Mouse (Mus musculus) kidney, embryonic 14.5 days (tissue): ENCODE measurements at regions not wholly inside any gene's neighbourhood (a gene's known extent, or its start where the extent isn't known, plus 50 kb on each side); places are given as distances from the start of the nearest gene placed in this dataset.

Experiments used
- ATAC-seq: fragments of 200-750 bp; cut with Nextera tagmentation; 2 replicates; pipeline ENCODE4 v1.8.0; 2017; ENCODE audit warnings: moderate number of reproducible peaks, mild to moderate bottlenecking, moderate TSS enrichment, moderate library complexity; ENCODE audit not compliant: low FRiP score, low TSS enrichment
- H3K27ac ChIP-seq: fragments of 300-500 bp; sonication (generic); 2 replicates; pipeline ENCODE4 v1.5.1; 2014; ENCODE audit warnings: low read depth, mild to moderate bottlenecking, low read length, moderate library complexity, mixed read lengths
- H3K27me3 ChIP-seq: fragments of 300-500 bp; sonication (generic); 2 replicates; pipeline ENCODE4 v1.6.1; 2014; ENCODE audit warnings: mild to moderate bottlenecking, low read length; ENCODE audit not compliant: control insufficient read depth, insufficient read depth
- H3K36me3 ChIP-seq: fragments of 300-500 bp; sonication (generic); 2 replicates; pipeline ENCODE4 v1.6.1; 2014; ENCODE audit warnings: low read length, mixed read lengths; ENCODE audit not compliant: control insufficient read depth, insufficient read depth
- H3K4me1 ChIP-seq: fragments of 300-500 bp; sonication (generic); 2 replicates; pipeline ENCODE4 v1.6.1; 2014; ENCODE audit warnings: low read length, mixed read lengths; ENCODE audit not compliant: control insufficient read depth, insufficient read depth
- H3K4me2 ChIP-seq: fragments of 300-500 bp; sonication (generic); replicated peaks from 2 replicates; pipeline ENCODE4 v1.6.1; 2014; ENCODE audit warnings: low read depth, mild to moderate bottlenecking, low read length
- H3K4me3 ChIP-seq: fragments of 300-500 bp; sonication (generic); 2 replicates; pipeline ENCODE4 v1.5.1; 2014; ENCODE audit warnings: mild to moderate bottlenecking, low read length
- H3K9ac ChIP-seq: fragments of 300-500 bp; sonication (generic); 2 replicates; pipeline ENCODE4 v1.6.1; 2014; ENCODE audit warnings: low read depth, mild to moderate bottlenecking, low read length, moderate library complexity
- H3K9me3 ChIP-seq: fragments of 300-500 bp; sonication (generic); 2 replicates; pipeline ENCODE4 v1.6.1; 2016; ENCODE audit warnings: low read length; ENCODE audit not compliant: control insufficient read depth
- WGBS: fragments of 180-500 bp; shearing (Covaris S2); extraction: QIAGEN DNeasy Blood & Tissue Kit; methylation state at CpG from one replicate; pipeline ENCODE4 v1.1.7; 2014; 5-methylcytosine and 5-hydroxymethylcytosine counted together

DNA sequence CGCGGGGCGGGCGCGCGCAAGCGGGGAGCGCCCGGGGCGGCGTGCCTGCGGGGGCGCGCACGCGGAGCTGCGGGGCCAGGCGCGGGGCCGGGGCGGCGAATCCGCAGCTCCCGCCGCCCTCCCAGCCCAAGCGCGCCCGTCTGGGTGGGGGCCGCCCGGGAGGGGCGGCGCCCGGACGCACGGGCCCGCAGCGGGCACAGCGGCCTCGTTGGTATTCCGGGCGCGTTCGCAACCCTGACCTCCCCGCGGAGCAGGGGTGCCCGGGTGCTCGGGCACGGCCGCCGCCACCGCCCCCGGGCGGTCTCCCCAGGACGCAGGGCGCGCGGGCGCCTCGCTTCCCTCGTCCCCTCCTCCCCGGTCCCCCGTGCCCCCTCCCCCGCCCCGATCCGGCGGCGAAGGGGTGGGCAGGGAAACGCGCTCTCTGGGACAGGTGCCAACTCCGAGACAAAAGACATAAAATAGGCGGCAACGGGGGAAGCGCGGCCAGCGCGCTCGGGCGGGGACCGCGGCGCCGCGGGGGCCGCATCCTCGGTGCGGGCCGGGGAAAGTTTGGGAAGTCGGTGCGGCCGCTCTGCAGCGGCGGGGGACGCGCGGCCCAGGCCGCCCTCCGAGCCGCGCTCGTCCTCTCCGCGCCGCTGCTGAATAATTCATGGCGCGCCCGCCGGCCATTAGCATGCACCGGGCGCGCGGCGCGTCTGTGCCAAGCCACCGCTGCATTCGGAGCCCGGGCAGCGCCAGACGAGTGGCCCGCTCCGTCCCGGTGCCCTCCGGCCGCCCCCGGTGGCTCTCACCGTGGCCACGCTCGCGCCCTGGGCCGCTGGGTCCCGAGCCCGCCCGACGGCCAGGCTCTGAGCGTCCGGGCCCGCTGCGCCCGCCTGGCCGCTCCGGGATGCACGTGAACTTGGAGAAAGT is 63.7 kb upstream of the Ppara start:
- H3K9me3 ChIP-seq: no peaks in the 10 kb centered on the region
- H3K27ac ChIP-seq: peak overlapping the region; percentile 90
- peak overlapping the region; percentile 63 for H3K4me3 ChIP-seq
- ATAC-seq: peak; percentile 78
- H3K4me2 ChIP-seq: peak overlapping the region; percentile 92
- WGBS: under 1% methylated on average over 84 of the region's 141 CpGs
- H3K36me3 ChIP-seq: peaks cover 4% of the 10 kb centered on the region; the same call in 1 of the 2 replicates
- H3K9ac ChIP-seq: peak overlapping the region; percentile 97
- peaks cover 31% of the 10 kb centered on the region; the same call in 1 of the 2 replicates for H3K4me1 ChIP-seq
- H3K27me3 ChIP-seq: no peaks in the 10 kb centered on the region; the same call in 1 of the 2 replicates

DNA sequence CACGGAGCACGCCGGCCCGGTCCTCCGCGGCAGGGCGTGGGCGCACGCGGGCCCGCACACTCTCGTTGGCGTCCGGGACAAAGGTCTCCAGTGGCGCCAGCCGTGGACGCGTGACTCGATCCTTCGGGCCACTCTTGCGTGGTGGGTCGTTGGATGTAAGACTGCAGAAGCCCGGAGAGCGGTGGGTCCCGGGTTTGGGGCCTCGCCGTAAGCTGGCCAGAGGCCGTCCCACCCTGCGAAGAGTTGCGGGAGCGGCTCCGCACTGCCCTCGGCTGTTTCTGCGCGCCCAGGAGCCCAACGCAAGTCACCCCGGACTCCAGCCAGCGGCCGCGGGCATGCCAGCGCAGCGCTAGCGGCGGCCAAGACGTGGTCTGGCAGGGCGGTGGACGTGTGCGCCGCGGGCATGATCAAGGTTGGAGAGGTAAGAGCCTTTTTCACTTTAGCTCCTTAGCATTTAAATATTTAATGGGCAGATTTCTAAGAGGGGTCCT is 63.0 kb upstream of the Ppara start:
- under 1% methylated on average over 50 of the region's 50 CpGs for WGBS

DNA sequence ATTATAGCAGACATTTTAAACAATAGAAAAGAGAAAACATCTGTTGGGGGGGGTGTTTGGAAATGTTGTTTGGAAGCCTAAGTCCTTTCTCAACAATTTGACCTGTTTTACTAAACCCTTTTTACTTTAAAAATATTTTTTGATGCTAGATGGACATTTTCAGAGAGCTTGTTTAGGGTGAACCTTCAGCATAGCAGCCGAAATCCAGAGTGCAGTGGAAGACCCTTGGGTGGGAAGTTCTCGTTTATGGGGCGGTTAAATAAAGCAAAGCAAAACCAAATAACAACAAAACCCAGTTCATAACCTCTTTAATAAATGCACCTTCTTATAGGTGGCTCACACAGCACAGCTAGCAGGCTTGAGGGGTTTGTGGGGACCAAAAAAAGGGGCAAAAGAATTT is 62.4 kb upstream of the Ppara start:
- 70% methylated on average over 3 of the region's 3 CpGs for WGBS
- ATAC-seq: no peak
- Histone ChIP-seq H3K4me3 (peak overlapping the region; percentile 63), H3K36me3 (peaks cover 4% of the 10 kb centered on the region; the same call in 1 of the 2 replicates), H3K27ac (no peak overlapping the region; the same call in 1 of the 2 replicates), H3K27me3 (no peaks in the 10 kb centered on the region; the same call in 1 of the 2 replicates), H3K9ac (peak overlapping the region; percentile 97; the same call in 1 of the 2 replicates), H3K9me3 (no peaks in the 10 kb centered on the region), H3K4me1 (peaks cover 31% of the 10 kb centered on the region; the same call in 1 of the 2 replicates), H3K4me2 (peak overlapping the region; percentile 92)

More for the DNA sequence above, 63.0 kb upstream of the Ppara start:
- ATAC-seq: peak; percentile 6; the same call in 1 of the 2 replicates
- Histone ChIP-seq H3K9ac (peak overlapping the region; percentile 97), H3K9me3 (no peaks in the 10 kb centered on the region), H3K4me2 (peak overlapping the region; percentile 92), H3K27ac (peak overlapping the region; percentile 90), H3K27me3 (no peaks in the 10 kb centered on the region; the same call in 1 of the 2 replicates), H3K4me1 (peaks cover 31% of the 10 kb centered on the region; the same call in 1 of the 2 replicates), H3K36me3 (peaks cover 4% of the 10 kb centered on the region; the same call in 1 of the 2 replicates), H3K4me3 (peak overlapping the region; percentile 63)

DNA sequence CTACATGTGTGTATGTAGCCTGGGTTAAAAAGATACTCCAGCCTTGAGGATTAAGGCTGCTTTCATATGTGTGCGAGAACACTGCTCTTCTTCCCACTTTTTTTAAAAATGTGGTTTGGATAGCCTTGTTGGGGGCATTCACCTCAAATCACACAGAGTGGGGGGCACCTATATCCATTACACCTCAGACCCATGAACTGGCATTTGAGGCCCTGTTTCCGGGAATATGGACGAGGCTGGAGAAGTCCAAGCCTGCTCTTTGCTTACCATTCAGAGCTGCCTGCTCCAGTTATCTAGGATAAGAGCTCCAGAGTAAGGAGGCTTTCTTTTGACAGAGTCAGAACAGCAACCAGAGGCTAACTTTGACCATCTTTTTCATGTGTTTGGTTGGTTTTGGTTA is 61.9 kb upstream of the Ppara start:
- ATAC-seq: no peak
- Histone ChIP-seq H3K4me3 (peak overlapping the region; percentile 63), H3K36me3 (peaks cover 4% of the 10 kb centered on the region; the same call in 1 of the 2 replicates), H3K27me3 (no peaks in the 10 kb centered on the region; the same call in 1 of the 2 replicates), H3K4me2 (peak overlapping the region; percentile 92), H3K4me1 (peaks cover 31% of the 10 kb centered on the region; the same call in 1 of the 2 replicates), H3K27ac (no peak overlapping the region), H3K9ac (peak overlapping the region; percentile 97), H3K9me3 (no peaks in the 10 kb centered on the region)
- WGBS: 61% methylated on average over 3 of the region's 3 CpGs

DNA sequence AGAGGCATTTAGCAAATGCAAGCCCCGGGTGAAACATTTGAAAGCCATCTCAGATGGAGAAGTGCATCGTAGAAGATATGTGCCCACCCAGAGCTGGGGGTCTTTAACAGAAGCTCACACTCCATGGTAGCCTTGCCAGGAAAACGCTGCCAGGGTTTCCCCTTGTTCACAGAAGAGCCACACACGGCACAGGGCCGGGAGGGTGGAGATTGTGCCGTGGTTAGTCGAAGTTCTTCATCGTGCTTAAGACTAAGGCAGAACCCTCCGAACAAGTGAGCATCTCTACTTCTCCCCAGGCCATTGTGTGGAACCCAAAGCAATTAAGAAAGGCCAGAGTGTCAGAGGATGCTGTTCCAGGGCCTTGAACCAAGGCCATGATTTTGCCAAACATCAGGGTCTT is 61.3 kb upstream of the Ppara start:
- peaks cover 4% of the 10 kb centered on the region; the same call in 1 of the 2 replicates for H3K36me3 ChIP-seq

DNA sequence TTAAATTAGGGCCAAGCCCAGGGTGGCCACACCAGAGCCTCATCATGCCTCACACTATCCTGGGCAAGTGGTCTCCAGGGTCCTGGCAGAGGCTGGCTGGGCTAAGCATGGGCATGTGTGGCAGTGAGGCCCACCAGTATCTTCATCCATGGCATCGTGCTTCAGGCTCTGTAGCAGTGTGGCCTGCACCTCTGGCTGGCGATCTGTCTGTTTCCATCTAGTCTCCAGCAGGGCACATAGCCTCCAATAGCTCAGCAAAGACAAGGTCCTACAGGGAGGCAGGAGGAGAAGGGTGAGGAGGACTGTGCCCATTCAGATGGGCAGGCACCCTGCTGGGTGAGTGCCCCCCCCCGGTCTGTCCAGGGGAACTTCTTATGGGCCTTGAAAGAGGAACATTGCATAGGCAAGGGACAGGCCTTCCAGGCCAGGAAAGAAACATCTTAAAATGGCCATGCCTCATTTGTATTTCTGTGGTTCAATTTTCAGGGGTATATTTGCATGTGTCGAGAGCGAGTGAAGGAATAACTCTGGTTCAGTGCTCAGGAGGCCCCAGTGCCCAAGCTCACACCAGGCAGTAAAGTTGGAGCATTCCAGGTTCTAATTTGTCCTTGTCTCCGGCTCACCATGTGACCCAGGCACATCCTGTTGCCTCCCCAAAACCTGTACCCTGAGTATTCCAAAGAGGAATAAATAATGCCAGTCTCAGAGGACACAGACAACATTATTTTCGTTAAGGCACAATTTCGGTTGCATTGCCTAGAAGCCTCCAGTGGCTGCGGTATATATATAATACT is 60.4 kb upstream of the Ppara start:
- ATAC-seq: no peak
- no peak overlapping the region for H3K4me3 ChIP-seq
- H3K9ac ChIP-seq: no peak overlapping the region
- no peaks in the 10 kb centered on the region for H3K9me3 ChIP-seq
- peak overlapping the region; percentile 92 for H3K4me2 ChIP-seq
- H3K27me3 ChIP-seq: no peaks in the 10 kb centered on the region; the same call in 1 of the 2 replicates
- no peak overlapping the region for H3K27ac ChIP-seq
- peaks cover 31% of the 10 kb centered on the region; the same call in 1 of the 2 replicates for H3K4me1 ChIP-seq
- H3K36me3 ChIP-seq: peaks cover 7% of the 10 kb centered on the region; the same call in 1 of the 2 replicates
- WGBS: 83% methylated on average over 9 of the region's 9 CpGs

More for the DNA sequence above, 61.3 kb upstream of the Ppara start:
- no peak for ATAC-seq
- H3K9ac ChIP-seq: peak overlapping the region; percentile 19
- whole genome bisulfite sequencing: 85% methylated on average over 9 of the region's 9 CpGs
- no peaks in the 10 kb centered on the region; the same call in 1 of the 2 replicates for H3K27me3 ChIP-seq
- H3K4me2 ChIP-seq: peak overlapping the region; percentile 92
- peaks cover 33% of the 10 kb centered on the region; the same call in 1 of the 2 replicates for H3K4me1 ChIP-seq
- H3K9me3 ChIP-seq: no peaks in the 10 kb centered on the region
- H3K4me3 ChIP-seq: peak overlapping the region; percentile 4; the same call in 1 of the 2 replicates
- H3K27ac ChIP-seq: no peak overlapping the region

DNA sequence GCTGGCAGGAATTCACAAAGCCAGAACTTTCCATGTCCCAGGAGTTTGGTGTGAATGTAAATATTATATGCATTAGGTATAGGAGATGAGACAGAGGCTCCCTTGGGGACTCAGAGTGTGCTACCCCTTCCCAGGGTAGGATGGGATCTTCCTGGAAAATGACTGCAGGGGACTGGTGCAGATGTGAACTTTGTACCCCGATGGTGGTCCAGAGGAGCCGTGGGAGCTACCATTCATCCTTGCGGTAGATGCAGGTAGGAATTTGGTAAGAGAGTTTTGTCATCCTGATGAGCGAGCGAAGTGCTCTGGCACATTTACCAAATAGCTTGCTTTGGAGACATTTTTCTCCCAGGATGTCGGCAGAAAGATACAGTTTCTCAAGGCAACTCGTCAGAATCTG is 59.7 kb upstream of the Ppara start:
- ATAC-seq: no peak
- 85% methylated on average over 7 of the region's 7 CpGs for WGBS

DNA sequence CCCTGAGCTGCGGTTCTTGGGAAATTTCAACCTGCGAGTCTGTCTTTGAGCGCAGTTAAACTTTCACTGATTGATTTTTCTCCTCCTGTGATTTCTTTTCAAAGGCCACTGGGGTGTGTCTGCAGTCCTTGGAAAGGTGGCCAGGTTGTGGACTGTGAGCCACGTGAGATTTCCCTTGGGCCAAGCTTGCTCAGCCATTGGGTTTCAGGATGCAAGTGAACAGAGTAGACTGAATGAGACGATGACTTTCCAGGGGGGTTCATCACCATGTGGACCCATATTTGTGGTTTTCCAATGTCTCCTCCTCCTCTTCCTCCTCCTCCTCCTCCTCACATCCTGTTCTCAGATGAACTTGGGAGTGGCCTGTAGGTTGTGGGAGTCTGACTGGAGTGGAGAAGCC is 59.0 kb upstream of the Ppara start:
- H3K27ac ChIP-seq: no peak overlapping the region
- 70% methylated on average over 5 of the region's 5 CpGs for WGBS
- H3K4me1 ChIP-seq: peaks cover 26% of the 10 kb centered on the region

More for the DNA sequence above, 59.7 kb upstream of the Ppara start:
- H3K36me3 ChIP-seq: peaks cover 7% of the 10 kb centered on the region; the same call in 1 of the 2 replicates
- no peak overlapping the region for H3K4me2 ChIP-seq
- no peak overlapping the region for H3K9ac ChIP-seq
- H3K27ac ChIP-seq: no peak overlapping the region
- peaks cover 25% of the 10 kb centered on the region; the same call in 1 of the 2 replicates for H3K4me1 ChIP-seq
- no peaks in the 10 kb centered on the region for H3K9me3 ChIP-seq
- no peak overlapping the region for H3K4me3 ChIP-seq
- H3K27me3 ChIP-seq: no peaks in the 10 kb centered on the region; the same call in 1 of the 2 replicates

More for the DNA sequence above, 59.0 kb upstream of the Ppara start:
- Histone ChIP-seq H3K9ac (no peak overlapping the region), H3K27me3 (no peaks in the 10 kb centered on the region; the same call in 1 of the 2 replicates), H3K4me2 (no peak overlapping the region), H3K36me3 (peaks cover 7% of the 10 kb centered on the region; the same call in 1 of the 2 replicates), H3K4me3 (no peak overlapping the region), H3K9me3 (no peaks in the 10 kb centered on the region)
- no peak for ATAC-seq
